Mouse (Mus musculus): Measurements from ENCODE around the gene Ddx25. TPM values are rescaled to one million over a fixed set of nuclear protein-coding genes. Genes with fewer than 3 reads are reported as not detected.

Gene Ddx25
- total RNA-seq, 2 experiments from 2014 or later, result not detected

DNA sequence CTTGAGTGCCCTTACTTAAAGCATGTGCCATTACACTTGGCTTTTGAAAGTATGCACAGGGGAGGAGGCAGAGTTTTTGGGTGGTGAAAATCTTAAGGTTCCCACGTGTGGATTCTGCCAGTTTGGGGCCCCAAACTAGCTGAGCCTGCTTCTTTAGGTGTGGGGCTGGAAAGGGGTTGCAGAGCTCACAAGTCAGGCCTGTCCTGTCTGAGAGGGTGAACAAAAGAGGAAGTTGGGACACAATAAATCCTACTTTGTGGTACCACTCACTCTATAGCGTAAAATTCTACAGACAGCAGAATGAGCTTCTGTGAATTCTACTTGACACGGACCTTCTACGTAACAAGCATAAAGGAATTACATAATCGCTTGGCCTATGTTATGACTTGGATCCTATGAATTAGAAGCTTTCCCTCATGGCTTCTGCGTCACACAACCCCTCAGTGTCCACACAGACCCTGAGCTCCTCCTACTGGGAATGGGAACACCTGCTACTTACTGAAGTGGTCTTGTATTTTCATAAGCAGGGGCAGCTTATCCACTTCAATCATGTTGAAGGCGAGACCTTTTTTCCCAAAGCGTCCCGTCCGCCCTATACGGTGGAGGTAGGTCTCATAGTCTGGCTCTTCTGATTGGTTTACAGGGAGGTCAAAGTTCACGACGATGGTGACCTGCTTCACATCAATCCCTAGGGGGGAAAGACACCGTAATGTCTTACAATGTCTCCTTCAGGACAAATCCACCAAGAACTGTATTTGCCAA, 15.0 kb downstream of the Ddx25 start:
- intact Hi-C loops (cut with DNase I), result loop anchor here (10.0 kb wide), 1 partner anchor 508 kb away; no protein-coding TSS in a partner anchor
- DNase-seq, result no peak

- no peak for DNase-seq
- intact Hi-C loops (cut with DNase I), result loop anchor here (1.0 to 10.0 kb wide), 2 partner anchors 260 to 507 kb away; no protein-coding TSS in a partner anchor
Measured at GRCm38 (mm10) chr9:35541941-35542340, 16.4 kb downstream of the Ddx25 start.

GRCm38 (mm10) chr9:35541488-35541887, 16.8 kb downstream of the Ddx25 start:
- intact Hi-C loops (cut with DNase I), result loop anchor here (1.0 to 10.0 kb wide), 2 partner anchors 259 to 507 kb away; no protein-coding TSS in a partner anchor
- peak; percentile 80 to 89 for DNase-seq

DNA sequence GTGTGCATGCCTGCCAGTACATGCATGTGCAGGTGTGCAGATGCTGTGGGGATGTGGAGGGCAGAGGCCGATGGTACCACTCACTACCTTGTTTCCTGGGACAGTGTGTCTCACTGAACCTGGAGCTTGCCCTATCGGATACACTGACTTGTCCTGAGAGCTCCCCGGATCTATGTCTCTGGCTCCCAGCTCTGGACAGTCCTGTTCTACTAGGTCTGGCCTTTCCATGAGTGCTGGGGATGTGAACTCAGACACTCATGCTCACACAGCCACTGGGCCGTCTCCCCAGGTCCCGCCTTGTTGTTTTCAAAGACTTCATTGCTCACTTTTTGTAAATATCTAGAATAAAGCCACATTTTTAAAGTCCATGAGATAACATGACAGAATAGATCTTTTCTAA, 17.3 kb downstream of the Ddx25 start:
- DNase-seq, result no peak
- intact Hi-C loops (cut with DNase I), result loop anchor here (1.0 to 10.0 kb wide), 2 partner anchors 259 to 506 kb away; no protein-coding TSS in a partner anchor

GRCm38 (mm10) chr9:35539001-35539750, 19.2 kb downstream of the Ddx25 start:
- intact Hi-C loops (cut with DNase I), result no loop called here
- DNase-seq, result no peak

- intact Hi-C loops (cut with DNase I), result no loop called here
- no peak for DNase-seq
Measured at GRCm38 (mm10) chr9:35535876-35536275, 22.5 kb downstream of the Ddx25 start.

- intact Hi-C loops (cut with DNase I), result no loop called here
- peak; percentile 48 to 71 for DNase-seq
Measured at GRCm38 (mm10) chr9:35535110-35535509, 23.2 kb downstream of the Ddx25 start.

DNA sequence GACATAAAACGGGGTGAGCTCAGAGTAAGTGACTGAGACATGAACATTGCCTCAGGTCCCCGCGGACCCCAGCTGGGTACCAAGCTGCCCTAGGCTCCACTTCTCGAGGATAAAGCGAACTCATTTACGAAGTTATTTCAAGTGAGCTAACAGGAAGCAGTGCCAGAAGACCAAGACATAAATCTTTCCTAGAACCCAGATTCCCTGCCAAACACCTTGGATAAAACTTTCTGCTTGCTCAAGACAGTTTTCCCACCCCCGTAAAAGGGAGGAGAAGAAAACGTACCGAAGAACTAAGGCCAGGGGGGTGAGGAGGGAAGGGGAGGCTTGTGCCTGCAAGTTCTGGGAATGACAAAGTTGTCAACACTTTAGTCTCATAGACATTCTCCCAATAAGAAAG, 25.1 kb downstream of the Ddx25 start:
- no peak for DNase-seq
- intact Hi-C loops (cut with DNase I), result no loop called here

GRCm38 (mm10) chr9:35529796-35530195, 28.5 kb downstream of the Ddx25 start:
- DNase-seq, result no peak
- intact Hi-C loops (cut with DNase I), result no loop called here

- no peak for DNase-seq
- intact Hi-C loops (cut with DNase I), result no loop called here
Measured at GRCm38 (mm10) chr9:35529141-35529540, 29.2 kb downstream of the Ddx25 start.

DNA sequence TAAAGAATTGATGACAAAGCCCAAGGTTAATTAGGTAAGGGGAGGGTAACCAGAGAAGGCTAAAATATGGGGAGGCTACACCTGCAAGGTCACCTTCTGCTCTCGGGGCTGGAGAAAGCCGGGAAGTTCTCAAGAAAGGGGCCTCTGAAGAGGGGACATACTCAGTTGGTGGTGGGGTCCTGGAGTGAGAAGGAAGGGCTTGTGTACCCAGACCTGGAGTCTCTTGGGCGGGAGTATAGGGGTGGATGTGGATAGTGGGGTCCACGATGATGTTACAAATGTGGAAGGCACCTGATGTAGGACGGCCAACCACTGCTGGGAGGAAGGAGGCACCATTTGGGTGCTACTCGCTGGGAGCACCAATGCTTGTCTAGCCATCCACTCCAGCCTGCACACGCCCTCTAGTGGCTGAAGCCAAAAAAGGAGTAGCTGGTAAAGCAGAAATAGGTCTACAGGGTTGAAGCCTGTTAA, 34.4 kb downstream of the Ddx25 start:
- intact Hi-C loops (cut with DNase I), result loop anchor here (1.0 to 2.0 kb wide), 2 partner anchors 103 to 242 kb away; partner anchors contain the start of gene Cdon
- peak; percentile 69 to 82 for DNase-seq

DNA sequence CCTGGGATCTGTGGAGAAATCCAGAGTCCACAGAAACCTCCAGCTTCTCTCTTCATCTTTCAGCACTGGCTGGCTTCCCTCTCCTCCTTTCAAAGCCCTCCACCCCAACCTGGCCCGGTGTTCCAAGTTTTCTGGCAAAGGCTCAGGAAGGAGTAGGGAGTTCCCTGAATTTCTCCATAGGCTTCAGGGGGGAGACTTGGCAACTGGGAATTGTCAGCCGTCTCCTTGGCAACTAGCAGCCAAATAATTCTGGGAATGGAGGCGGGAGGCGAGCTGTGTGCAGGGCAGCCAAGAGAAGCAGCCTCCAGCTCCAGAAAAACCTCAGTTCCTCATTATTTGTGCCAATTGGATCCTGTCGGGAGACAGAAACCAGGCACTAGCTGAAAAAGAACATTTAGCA, 34.8 kb downstream of the Ddx25 start:
- intact Hi-C loops (cut with DNase I), result no loop called here

GRCm38 (mm10) chr9:35522821-35523515, 35.4 kb downstream of the Ddx25 start:
- no peak for DNase-seq
- intact Hi-C loops (cut with DNase I), result no loop called here

More for the DNA sequence above, 34.8 kb downstream of the Ddx25 start:
- peak; percentile 47 to 50 for DNase-seq

GRCm38 (mm10) chr9:35522241-35522640, 36.1 kb downstream of the Ddx25 start:
- DNase-seq, result no peak
- intact Hi-C loops (cut with DNase I), result no loop called here

DNA sequence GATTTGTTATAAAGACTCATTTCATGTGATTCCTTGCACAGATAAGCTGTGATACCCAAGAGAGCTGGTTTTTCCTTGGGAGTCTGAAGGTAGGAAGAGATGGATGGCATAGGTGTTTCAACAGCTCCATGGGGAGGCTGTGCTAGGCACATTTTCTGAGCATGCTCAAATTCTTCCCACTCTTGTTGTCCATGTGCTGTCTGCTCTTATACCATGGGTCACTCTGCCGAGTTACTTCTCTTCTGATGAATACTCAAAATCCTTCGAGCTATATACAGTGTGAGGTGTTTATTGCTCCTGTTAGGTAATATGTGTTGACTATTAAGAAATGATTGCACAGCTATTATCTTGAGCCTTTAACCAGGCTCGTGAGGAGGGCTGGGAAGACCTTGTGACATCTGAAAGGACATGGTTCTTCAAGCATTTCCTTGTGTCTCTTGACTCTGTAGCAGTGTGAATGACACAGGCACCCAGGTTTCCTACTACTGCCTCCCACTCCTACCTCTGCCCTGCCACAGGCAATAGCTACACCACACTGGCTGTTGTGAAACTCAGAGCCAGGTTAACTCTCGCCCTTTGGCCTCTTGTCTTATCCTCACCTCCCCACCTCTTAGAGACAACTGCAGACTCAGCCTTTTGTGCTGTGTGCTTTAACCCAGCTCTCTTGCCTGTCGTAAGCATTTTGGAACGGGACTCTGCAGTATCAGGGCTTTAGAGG, 37.5 kb downstream of the Ddx25 start:
- no peak for DNase-seq
- intact Hi-C loops (cut with DNase I), result no loop called here

DNA sequence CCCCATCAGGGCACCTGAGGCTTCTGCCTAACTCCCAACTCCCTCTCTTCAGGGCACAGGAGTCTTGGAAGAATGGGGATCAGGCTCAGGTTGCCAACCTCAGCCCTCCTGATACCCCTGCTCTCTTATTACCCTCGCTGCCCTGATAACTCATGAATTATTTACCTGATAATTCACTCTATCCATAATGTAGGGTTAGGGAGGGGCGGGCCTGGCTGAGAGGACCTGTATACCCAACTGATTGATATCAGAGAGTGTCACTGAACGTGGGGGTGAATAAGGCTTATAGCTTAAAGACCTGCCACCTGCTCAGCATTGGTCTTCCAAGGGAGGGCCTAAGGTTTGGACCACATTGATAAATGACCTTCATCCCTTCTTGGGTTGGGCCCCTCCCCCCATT, 40.2 kb downstream of the Ddx25 start, which contains the start of gene Gm1113:
Gene Gm1113 (minus strand): TSS at position 101 of the 400 bp plus-strand sequence.
- DNase-seq, result no peak
- intact Hi-C loops (cut with DNase I), result no loop called here

- intact Hi-C loops (cut with DNase I), result no loop called here
- DNase-seq, result no peak
Measured at GRCm38 (mm10) chr9:35516711-35517110, 41.6 kb downstream of the Ddx25 start.

DNA sequence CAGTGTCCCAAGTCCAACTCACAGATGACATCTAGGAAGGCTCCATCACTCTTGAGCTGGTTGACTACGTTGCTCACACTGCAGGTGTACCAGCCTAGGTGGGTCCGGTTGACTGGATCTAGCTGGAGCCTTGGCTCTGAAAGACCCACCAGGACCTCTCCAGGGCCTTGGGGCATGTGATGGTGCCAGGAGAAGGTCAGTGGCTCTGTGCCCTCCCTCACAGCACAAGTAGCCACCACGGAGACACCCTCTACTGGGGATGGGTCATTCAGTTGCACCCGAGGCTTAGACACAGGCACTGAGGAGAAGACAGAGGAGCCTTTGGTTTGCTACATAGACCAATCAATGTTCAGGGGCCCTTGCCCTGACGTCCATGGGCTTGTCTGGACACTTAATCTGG, 42.1 kb downstream of the Ddx25 start:
- DNase-seq, result no peak
- intact Hi-C loops (cut with DNase I), result no loop called here

DNA sequence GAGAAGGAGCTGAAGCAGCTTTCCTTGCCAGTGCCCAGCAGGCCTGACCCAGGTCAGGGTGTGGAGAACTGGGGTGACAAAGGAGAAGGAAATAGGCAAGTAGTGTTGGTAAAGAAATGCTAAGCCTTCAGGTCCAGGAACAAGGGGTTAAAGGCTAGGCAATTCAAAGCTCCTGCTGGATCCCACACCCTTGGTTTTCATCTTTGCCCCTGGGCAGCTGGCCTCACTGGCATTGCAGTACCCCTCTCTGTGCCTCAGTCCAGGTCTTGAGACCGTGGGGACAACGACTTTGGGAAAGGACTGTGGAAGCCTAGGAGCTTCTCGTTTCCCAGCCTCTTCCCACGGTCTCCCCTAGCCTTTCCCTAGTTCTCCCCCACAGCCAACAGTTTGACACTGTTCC, 44.4 kb downstream of the Ddx25 start:
- DNase-seq, result no peak
- intact Hi-C loops (cut with DNase I), result no loop called here

DNA sequence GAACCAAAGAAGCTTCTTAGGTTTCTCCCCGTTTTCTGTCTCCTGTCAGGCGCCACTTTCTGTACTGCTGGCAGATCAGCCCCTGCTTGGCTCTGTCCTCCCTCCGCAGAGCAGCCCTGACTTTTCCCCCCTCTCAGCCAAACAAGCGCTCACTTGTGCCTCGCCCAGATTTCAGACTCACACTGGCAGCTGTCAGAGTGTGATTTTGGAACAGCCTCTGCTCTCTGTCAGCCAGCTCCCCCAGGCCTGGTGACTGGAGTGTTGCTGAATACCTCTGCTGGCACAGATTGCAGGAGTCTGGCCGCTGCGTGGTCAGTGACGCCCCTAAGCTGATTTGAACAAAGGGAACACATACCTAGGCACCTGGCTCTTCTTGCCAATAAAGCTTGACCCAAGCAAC, 50.1 kb downstream of the Ddx25 start:
- intact Hi-C loops (cut with DNase I), result no loop called here
- DNase-seq, result peak; percentile 61 to 72
